Mouse (Mus musculus): Measurements from ENCODE around the gene Psmb9. TPM values are rescaled to one million over a fixed set of nuclear protein-coding genes. Genes with fewer than 3 reads are reported as not detected.

Psmb9 gene
- polyA plus RNA-seq, 1 experiment from 2014 or later = 2.2 TPM

DNA sequence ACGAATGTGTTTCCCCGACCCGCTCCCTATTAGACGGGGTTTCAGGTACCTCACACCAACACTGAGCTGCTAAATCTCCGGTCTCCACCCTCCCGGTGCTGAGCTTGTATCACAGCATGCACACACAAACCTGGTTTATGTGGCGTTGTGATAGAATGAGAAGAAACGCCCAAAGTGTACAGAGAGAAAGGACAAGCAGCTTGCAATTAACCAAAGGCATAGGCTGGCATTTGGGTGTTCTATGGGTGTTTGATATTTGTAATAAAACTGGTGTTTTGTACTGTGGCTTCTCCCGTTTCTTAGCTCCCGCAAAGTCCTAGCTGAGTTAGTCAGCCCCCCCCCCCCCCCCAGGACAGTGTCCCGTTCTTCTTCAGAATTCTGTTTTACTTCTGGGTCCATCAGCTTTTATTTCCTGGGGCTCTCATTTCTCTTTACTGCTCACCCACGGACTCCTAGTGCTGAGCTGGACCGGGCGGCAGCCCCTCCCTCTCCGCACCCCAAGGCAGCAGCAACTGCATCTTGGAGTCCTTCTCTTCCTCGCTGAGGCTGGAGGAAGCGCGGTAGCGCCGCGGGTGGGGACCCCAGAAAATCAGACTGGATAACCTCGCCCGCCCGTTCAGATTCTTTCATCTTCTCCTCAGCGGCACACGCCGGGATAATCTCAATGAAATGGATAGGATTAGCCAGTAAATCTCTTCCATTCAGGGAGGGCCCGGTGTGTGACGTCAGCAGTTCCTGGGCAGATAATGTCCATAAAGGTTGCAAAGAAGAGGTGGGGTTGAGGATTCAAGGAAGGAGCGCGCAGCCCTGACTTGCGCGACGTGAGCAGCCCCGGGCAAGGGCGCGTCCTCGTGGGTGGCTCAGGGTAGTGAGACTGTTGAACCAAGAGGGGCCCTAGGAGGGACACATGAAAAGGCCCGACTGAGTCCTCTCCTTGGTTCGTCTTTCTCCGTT lies 9.7 kb upstream of the Psmb9 start, which contains the start of gene Psmb8:
Gene Psmb8 (plus strand): TSS at position 781 of the 954 bp plus-strand sequence.
- no peak within 1 kb of the TSS for H3K27ac ChIP-seq (replicated peaks; ENCODE audit: low read depth, low read length)
- peaks cover 4% of the 10 kb centered on the region; the same call in 1 of the 2 replicates for H3K4me1 ChIP-seq (ENCODE audit: control insufficient read depth, insufficient read depth, low read length)
- ATAC-seq (ENCODE audit: low FRiP score, low TSS enrichment) (peak; percentile 83), DNase-seq (peak; percentile 93)
- H3K4me3 ChIP-seq (replicated peaks; ENCODE audit: low read depth, low read length) = peak within 1 kb of the TSS; percentile 35
- H3K36me3 ChIP-seq (ENCODE audit: control insufficient read depth, insufficient read depth, low read length) = no peaks in the 10 kb centered on the region
- H3K9ac ChIP-seq (replicated peaks; ENCODE audit: low read length) = peak within 1 kb of the TSS; percentile 43; the same call in 1 of the 2 replicates
- 3% methylated on average over 41 of the region's 41 CpGs for WGBS
- H3K27me3 ChIP-seq (ENCODE audit: control insufficient read depth, insufficient read depth, low read length) = peaks cover 62% of the 10 kb centered on the region
- H3K4me2 ChIP-seq (ENCODE audit: low read length) = peak within 1 kb of the TSS; percentile 73
- H3K9me3 ChIP-seq (ENCODE audit: control insufficient read depth, low read length) = no peaks in the 10 kb centered on the region

DNA sequence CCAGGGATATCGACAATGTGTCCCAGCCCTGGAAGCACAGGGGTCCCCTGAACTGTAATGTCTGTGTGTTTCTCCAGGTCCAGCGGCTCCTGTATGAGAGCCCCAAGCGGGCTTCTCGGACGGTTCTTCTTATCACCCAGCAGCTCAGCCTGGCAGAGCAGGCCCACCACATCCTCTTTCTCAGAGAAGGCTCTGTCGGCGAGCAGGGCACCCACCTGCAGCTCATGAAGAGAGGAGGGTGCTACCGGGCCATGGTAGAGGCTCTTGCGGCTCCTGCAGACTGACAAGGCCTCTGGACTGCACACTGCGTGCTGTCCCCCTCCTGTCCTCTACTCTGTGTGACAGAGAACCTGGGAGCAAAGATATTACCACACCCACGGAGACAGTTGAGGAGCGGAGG lies 8.9 kb upstream of the Psmb9 start:
- Histone ChIP-seq H3K27ac (replicated peaks; ENCODE audit: low read depth, low read length) (no peak overlapping the region), H3K27me3 (ENCODE audit: control insufficient read depth, insufficient read depth, low read length) (peaks cover 63% of the 10 kb centered on the region), H3K36me3 (ENCODE audit: control insufficient read depth, insufficient read depth, low read length) (no peaks in the 10 kb centered on the region), H3K4me1 (ENCODE audit: control insufficient read depth, insufficient read depth, low read length) (peaks cover 4% of the 10 kb centered on the region; the same call in 1 of the 2 replicates), H3K4me3 (replicated peaks; ENCODE audit: low read depth, low read length) (no peak overlapping the region), H3K9ac (replicated peaks; ENCODE audit: low read length) (no peak overlapping the region), H3K4me2 (ENCODE audit: low read length) (peak overlapping the region; percentile 73; the same call in 1 of the 2 replicates), H3K9me3 (ENCODE audit: control insufficient read depth, low read length) (no peaks in the 10 kb centered on the region)
- no peak for DNase-seq
- ATAC-seq (ENCODE audit: low FRiP score, low TSS enrichment) = no peak
- WGBS = 32% methylated on average over 12 of the region's 12 CpGs

DNA sequence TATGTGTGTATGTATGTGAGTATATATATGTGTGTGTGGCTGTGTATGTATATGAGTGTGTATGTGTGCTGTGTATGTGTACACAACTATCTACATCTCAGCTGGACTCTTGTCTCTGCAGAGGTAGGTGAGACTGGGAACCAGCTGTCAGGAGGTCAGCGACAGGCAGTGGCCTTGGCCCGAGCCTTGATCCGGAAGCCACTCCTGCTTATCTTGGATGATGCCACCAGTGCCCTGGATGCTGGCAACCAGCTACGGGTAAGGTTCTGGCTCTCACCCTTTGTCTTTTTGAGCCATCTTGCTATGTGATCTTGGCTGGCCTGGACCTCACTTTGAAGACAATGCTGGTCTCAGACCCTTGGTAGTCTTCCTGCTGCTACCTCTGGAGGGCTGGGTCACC lies 7.2 kb upstream of the Psmb9 start:
- Histone ChIP-seq H3K36me3 (ENCODE audit: control insufficient read depth, insufficient read depth, low read length) (no peaks in the 10 kb centered on the region), H3K4me3 (replicated peaks; ENCODE audit: low read depth, low read length) (no peak overlapping the region), H3K4me2 (ENCODE audit: low read length) (no peak overlapping the region), H3K27me3 (ENCODE audit: control insufficient read depth, insufficient read depth, low read length) (peaks cover 61% of the 10 kb centered on the region), H3K27ac (replicated peaks; ENCODE audit: low read depth, low read length) (no peak overlapping the region), H3K9me3 (ENCODE audit: control insufficient read depth, low read length) (no peaks in the 10 kb centered on the region), H3K4me1 (ENCODE audit: control insufficient read depth, insufficient read depth, low read length) (peaks cover 4% of the 10 kb centered on the region; the same call in 1 of the 2 replicates), H3K9ac (replicated peaks; ENCODE audit: low read length) (no peak overlapping the region)
- ATAC-seq (ENCODE audit: low FRiP score, low TSS enrichment) (no peak), DNase-seq (no peak)
- WGBS = 88% methylated on average over 4 of the region's 4 CpGs

DNA sequence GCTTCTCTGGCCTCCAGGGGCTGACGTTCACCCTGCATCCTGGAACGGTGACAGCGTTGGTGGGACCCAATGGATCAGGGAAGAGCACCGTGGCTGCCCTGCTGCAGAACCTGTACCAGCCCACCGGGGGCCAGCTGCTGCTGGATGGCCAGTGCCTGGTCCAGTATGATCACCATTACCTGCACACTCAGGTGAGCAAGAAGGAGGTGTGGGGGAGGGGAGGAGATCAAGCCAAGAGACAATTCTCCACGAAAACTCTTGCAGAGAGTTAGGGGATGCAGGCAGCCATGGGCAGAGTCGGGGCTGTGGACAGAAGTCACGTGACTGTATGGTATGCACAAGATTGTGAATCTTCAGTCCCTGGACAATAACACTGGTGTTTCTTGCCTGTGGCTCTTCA lies 5.9 kb upstream of the Psmb9 start:
- no peak for ATAC-seq (ENCODE audit: low FRiP score, low TSS enrichment)

DNA sequence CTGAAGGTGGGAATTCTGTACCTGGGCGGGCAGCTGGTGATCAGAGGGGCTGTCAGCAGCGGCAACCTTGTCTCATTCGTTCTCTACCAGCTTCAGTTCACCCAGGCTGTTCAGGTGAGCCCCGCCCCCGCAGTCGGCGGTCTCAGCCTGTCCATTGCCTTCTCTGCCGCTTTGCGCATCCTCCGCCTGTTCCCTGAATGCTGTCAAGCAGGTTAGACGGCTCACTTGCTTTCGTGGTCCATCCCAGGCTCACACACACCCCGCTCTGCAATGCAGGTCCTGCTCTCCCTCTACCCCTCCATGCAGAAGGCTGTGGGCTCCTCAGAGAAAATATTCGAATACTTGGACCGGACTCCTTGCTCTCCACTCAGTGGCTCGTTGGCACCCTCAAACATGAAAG lies 5.3 kb upstream of the Psmb9 start:
- Histone ChIP-seq H3K4me3 (replicated peaks; ENCODE audit: low read depth, low read length) (no peak overlapping the region), H3K4me2 (ENCODE audit: low read length) (no peak overlapping the region), H3K27ac (replicated peaks; ENCODE audit: low read depth, low read length) (no peak overlapping the region), H3K9me3 (ENCODE audit: control insufficient read depth, low read length) (no peaks in the 10 kb centered on the region), H3K4me1 (ENCODE audit: control insufficient read depth, insufficient read depth, low read length) (peaks cover 5% of the 10 kb centered on the region; the same call in 1 of the 2 replicates), H3K27me3 (ENCODE audit: control insufficient read depth, insufficient read depth, low read length) (peaks cover 55% of the 10 kb centered on the region), H3K36me3 (ENCODE audit: control insufficient read depth, insufficient read depth, low read length) (no peaks in the 10 kb centered on the region), H3K9ac (replicated peaks; ENCODE audit: low read length) (no peak overlapping the region)
- ATAC-seq (ENCODE audit: low FRiP score, low TSS enrichment) (no peak), DNase-seq (no peak)
- WGBS = 22% methylated on average over 16 of the region's 16 CpGs

More for the DNA sequence above, 5.9 kb upstream of the Psmb9 start:
- peaks cover 56% of the 10 kb centered on the region for H3K27me3 ChIP-seq (ENCODE audit: control insufficient read depth, insufficient read depth, low read length)
- no peak overlapping the region for H3K4me3 ChIP-seq (replicated peaks; ENCODE audit: low read depth, low read length)
- no peak overlapping the region for H3K27ac ChIP-seq (replicated peaks; ENCODE audit: low read depth, low read length)
- H3K36me3 ChIP-seq (ENCODE audit: control insufficient read depth, insufficient read depth, low read length) = no peaks in the 10 kb centered on the region
- no peak overlapping the region for H3K9ac ChIP-seq (replicated peaks; ENCODE audit: low read length)
- 68% methylated on average over 8 of the region's 8 CpGs for WGBS
- no peak for DNase-seq
- no peak overlapping the region for H3K4me2 ChIP-seq (ENCODE audit: low read length)
- no peaks in the 10 kb centered on the region for H3K9me3 ChIP-seq (ENCODE audit: control insufficient read depth, low read length)
- peaks cover 4% of the 10 kb centered on the region; the same call in 1 of the 2 replicates for H3K4me1 ChIP-seq (ENCODE audit: control insufficient read depth, insufficient read depth, low read length)

DNA sequence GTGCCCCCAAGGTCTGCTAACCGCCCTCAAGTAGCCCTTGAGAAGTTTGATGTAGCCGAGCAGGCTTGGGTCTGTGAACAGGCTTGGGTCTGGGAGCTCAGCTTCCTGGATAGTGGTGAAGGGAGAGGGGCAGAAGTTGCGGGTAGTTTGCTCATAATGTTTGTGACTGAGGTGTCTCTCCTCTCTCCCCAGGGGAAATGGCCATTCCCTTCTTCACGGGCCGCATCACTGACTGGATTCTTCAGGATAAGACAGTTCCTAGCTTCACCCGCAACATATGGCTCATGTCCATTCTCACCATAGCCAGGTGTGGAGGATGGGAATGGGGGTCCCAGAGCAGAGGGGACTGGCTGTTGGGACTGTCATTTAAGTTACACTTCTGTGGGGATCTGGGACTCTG lies 1.4 kb upstream of the Psmb9 start:
- no peaks in the 10 kb centered on the region for H3K9me3 ChIP-seq (ENCODE audit: control insufficient read depth, low read length)
- ATAC-seq (ENCODE audit: low FRiP score, low TSS enrichment) = no peak
- H3K27ac ChIP-seq (replicated peaks; ENCODE audit: low read depth, low read length) = no peak overlapping the region
- no peak overlapping the region for H3K4me2 ChIP-seq (ENCODE audit: low read length)
- no peak overlapping the region for H3K9ac ChIP-seq (replicated peaks; ENCODE audit: low read length)
- no peaks in the 10 kb centered on the region for H3K36me3 ChIP-seq (ENCODE audit: control insufficient read depth, insufficient read depth, low read length)
- peaks cover 9% of the 10 kb centered on the region; the same call in 1 of the 2 replicates for H3K4me1 ChIP-seq (ENCODE audit: control insufficient read depth, insufficient read depth, low read length)
- WGBS = 74% methylated on average over 6 of the region's 6 CpGs
- no peak overlapping the region for H3K4me3 ChIP-seq (replicated peaks; ENCODE audit: low read depth, low read length)
- DNase-seq = no peak
- H3K27me3 ChIP-seq (ENCODE audit: control insufficient read depth, insufficient read depth, low read length) = peaks cover 46% of the 10 kb centered on the region

DNA sequence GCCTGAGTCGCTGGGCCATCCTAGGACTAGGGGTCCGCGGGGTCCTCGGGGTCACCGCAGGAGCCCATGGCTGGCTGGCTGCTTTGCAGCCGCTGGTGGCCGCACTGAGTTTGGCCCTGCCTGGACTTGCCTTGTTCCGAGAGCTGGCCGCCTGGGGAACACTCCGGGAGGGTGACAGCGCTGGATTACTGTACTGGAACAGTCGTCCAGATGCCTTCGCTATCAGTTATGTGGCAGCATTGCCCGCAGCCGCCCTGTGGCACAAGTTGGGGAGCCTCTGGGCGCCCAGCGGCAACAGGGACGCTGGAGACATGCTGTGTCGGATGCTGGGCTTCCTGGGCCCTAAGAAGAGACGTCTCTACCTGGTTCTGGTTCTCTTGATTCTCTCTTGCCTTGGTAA lies 446 bp upstream of the Psmb9 start:
- H3K4me1 ChIP-seq (ENCODE audit: control insufficient read depth, insufficient read depth, low read length) = peaks cover 9% of the 10 kb centered on the region; the same call in 1 of the 2 replicates
- no peak overlapping the region for H3K27ac ChIP-seq (replicated peaks; ENCODE audit: low read depth, low read length)
- no peaks in the 10 kb centered on the region for H3K9me3 ChIP-seq (ENCODE audit: control insufficient read depth, low read length)
- 2% methylated on average over 20 of the region's 20 CpGs for WGBS
- H3K9ac ChIP-seq (replicated peaks; ENCODE audit: low read length) = peak overlapping the region; percentile 39
- DNase-seq (no peak), ATAC-seq (ENCODE audit: low FRiP score, low TSS enrichment) (no peak)
- peak overlapping the region; percentile 40 for H3K4me3 ChIP-seq (replicated peaks; ENCODE audit: low read depth, low read length)
- H3K27me3 ChIP-seq (ENCODE audit: control insufficient read depth, insufficient read depth, low read length) = peaks cover 45% of the 10 kb centered on the region
- no peaks in the 10 kb centered on the region for H3K36me3 ChIP-seq (ENCODE audit: control insufficient read depth, insufficient read depth, low read length)
- peak overlapping the region; percentile 74 for H3K4me2 ChIP-seq (ENCODE audit: low read length)

DNA sequence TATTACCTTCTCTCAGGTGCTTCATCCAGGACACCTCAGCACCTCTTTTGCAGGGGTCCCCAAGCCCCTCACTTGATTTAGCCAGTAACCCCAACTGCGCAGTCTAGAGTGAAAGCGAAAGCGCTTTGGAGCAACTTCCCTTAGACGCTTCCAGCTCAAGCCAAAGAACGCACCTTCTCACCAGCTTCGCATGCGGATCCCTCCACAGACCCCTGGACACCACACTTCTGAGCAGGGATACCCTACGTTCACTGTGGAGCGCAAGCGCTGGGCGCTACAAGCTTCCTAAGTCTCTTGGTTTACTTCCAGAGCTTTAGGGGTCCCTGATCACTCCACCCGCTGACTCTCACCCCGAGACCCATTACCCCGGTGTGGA lies 691 bp downstream of the Psmb9 start:
- Histone ChIP-seq H3K27ac (replicated peaks; ENCODE audit: low read depth, low read length) (no peak overlapping the region), H3K4me3 (replicated peaks; ENCODE audit: low read depth, low read length) (peak overlapping the region; percentile 40), H3K4me2 (ENCODE audit: low read length) (peak overlapping the region; percentile 74), H3K27me3 (ENCODE audit: control insufficient read depth, insufficient read depth, low read length) (peaks cover 36% of the 10 kb centered on the region), H3K36me3 (ENCODE audit: control insufficient read depth, insufficient read depth, low read length) (no peaks in the 10 kb centered on the region), H3K9me3 (ENCODE audit: control insufficient read depth, low read length) (no peaks in the 10 kb centered on the region), H3K4me1 (ENCODE audit: control insufficient read depth, insufficient read depth, low read length) (peaks cover 9% of the 10 kb centered on the region; the same call in 1 of the 2 replicates), H3K9ac (replicated peaks; ENCODE audit: low read length) (peak overlapping the region; percentile 39; the same call in 1 of the 2 replicates)
- no peak for ATAC-seq (ENCODE audit: low FRiP score, low TSS enrichment)
- no peak for DNase-seq
- WGBS = 3% methylated on average over 14 of the region's 14 CpGs
